Mouse (Mus musculus) CD8-positive naive resting alpha-beta T cell, adult 2 months (primary cell): ENCODE measurements around the gene Abcg1.

Experiments used
- DNase-seq, 2 experiments: peaks; one replicate each; pipeline ENCODE4 v3.0.0; 2022; ENCODE audit warnings: low read depth in 2 of 2, low spot score in 2 of 2

Gene Abcg1

DNA sequence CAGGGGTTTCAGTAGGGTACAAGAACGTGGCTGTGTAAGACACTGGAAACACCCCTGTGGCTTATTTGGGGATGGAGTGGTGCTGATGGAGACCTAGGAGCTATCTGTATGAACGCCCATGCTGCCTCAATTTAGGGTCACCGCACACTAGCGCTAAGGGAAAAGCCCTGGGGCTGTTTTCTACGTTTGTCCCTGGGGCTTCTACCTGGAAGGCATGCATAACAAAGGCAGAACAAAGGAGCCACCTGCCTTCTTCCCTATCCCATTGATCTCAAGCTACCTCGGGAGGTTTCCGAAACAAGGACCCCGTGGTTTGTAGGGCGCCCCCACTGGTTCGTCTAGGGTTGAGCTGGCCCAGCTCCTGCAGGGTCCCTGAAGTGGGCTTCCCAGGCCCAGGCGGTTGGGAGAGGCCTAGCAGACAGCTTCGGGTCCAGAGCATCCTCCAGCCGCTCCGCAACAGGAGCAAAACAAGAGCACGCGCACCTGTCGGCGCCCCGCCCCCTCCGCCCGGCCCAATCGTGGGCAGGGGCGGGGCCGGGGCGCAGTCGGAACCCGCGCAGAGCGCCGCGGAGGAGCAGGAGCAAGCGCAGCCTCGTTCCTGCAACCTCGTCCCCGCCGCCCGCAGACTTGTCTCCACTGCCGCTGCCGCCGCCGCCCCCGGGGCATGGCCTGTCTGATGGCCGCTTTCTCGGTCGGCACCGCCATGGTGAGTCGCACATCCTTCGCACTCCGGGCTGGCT is at the start of gene Abcg1:
Abcg1 (plus strand) TSS at position 525 of the 740 bp plus-strand sequence.
- peak; percentile 59 to 68 for DNase-seq

DNA sequence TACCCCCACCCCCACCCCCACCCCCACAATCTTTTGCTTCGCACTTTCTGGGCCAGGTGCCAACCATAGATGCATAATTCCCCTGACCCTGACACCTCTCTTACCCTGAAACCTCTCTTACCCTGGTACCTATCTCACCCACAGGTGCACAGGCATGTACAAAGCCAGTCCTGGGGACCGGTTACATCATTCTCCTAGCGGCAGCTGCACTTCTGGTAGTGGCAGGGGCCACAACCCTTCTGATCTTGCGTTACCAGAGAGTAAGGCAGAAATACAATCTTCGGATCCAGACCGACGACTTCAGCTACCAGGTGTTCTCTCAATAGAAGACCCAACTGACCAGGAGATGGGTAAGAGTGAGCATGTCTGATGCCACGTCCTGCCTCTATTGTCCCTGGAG is 49.1 kb upstream of the Abcg1 start:
- no peak for DNase-seq

DNA sequence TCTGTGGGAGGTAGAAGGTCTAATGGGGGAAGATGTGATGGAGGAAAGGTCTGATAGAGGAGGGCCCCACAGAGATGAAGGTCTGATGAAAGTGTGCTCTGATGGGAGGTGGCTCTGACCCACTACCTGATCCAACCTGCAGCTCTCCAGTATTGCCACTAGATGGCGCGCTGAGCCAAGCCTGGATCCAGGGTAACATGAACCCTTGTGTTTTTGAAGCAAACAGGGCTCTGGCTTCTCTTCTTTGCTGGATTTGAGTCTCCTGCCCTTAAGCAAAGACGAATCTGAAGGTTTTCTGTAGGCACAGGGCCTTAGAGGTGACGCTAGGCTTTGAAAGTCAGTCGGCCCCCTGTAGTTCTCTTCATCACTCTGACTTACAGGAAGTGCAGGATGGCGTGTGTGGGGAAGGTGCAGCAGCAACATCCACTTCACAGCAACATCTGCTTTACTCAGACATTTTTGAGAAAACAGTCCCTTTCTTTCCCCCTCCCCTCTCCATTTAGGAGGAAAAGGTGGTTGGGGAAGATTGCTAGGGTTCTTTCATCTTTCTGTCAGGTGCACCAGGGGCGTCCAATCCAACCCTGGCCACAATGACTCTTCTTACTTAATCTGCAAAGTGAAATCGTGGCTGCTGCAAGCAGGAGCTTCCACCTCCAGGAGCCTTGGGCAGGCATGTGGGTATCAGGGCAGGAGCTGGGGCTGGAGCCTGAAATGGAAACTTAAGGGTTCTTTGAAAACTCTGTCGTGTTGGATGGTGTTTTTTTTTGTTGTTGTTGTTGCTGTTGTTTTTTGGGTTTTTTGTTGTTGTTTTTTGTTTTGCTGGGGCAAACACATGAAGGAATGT is 45.7 kb upstream of the Abcg1 start:
- peak; percentile 54 to 65 for DNase-seq

DNA sequence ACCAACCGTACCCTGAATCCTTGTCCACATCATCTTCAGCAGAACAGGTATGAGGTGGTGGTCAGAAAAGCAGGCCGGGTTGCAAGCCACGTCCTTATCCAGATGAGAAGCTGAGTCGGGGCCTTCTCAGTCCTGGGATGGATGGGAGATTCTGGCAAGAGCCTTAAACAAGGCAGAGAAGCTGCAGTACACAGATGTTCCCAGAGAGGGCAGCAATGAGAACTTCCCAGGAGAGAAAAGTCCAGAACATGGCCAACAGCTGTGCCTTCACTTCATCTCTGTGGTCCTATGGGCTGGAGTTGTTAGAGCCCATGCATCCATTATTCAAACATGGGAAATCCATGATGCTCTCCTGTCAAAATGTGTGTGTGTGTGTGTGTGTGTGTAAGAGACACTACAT is 39.2 kb upstream of the Abcg1 start:
- DNase-seq, result peak; percentile 50 to 60

DNA sequence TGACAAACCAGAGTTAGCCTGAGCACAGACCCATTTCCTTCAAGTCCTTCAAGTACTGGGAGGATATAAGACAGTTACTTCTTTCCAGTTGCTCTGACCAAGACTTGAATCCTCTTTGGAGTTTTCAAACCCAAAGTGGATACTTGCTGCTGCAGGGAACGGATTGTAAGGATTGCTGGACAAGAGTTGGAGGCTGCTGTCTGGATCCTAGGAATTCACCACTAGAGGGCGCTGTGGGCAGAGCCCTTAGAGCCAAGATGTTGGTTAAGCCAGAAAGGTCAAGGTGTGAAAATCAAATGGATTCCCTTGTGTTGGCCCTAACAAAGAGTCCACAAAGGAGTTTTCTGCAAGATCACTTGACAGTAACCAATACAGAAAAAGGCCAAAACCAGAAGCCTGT is 38.0 kb upstream of the Abcg1 start:
- peak; percentile 67 to 68 for DNase-seq

DNA sequence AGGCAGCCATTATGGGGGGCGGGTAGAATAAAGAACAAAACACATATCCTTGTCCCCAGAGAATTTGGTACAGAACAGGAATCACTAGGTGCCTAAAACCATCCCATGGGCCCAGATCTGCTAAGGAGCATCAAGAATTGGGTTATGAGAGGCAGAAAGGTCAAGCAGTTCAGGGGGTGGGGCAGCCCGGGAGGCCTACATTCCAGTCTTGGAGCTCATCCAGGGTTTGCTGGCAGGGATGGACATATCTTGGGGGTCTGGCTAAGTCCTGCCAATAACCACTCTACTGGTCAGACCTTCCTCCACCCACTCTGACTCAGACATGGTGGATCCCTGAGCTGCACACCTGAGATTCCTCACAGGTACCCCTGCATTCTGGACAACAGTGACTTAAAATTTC is 37.4 kb upstream of the Abcg1 start:
- DNase-seq, result no peak

DNA sequence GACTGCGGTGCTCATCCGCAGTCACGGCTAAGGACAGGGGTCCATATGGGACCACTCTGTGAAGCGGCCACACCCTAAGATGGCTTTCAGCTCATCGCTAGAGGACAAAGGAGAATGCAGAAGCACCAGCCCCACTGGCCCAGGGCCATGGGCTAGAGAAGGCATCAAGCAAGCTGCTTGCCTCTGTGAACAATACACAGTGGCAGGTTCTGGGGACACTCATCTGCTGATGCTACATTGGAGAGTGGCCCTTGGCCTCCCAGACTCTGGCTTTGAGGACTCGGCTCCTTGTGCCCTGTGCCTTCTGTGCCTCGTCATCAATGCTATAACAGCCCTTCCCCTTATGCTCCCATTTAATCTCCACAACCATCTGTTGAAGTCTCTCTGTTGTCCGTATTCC is 36.2 kb upstream of the Abcg1 start:
- no peak for DNase-seq

DNA sequence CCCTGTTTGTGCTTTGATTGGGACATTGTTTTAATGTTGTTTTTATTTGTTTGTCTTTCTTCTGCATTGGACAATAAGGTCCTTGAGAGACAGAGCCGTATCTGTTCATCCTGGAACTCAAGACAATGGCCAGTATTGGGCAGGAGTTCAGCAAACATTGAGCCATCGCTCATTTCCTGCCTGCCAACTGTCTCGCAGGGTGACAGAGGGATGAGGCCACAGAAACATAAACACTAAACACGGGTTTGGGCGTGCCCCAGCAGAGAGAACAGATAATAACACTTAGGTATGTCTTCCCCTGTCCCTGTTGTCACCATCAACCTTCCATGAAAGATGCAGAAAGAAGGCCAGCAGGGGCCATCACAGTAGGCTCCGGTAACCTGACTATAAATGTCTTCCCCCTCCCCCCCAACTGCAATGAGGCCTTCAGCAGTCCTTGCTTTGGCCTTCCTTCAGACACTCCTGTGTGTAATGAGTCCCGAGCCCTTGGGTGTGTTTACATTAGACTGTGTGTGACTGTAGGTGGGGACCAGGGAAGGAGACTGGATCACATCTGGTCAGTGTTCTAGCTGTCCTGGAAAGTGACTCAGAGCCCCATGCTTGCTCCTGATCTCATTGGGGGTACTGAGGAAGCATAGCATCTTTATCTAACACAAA is 33.2 kb upstream of the Abcg1 start:
- no peak for DNase-seq

DNA sequence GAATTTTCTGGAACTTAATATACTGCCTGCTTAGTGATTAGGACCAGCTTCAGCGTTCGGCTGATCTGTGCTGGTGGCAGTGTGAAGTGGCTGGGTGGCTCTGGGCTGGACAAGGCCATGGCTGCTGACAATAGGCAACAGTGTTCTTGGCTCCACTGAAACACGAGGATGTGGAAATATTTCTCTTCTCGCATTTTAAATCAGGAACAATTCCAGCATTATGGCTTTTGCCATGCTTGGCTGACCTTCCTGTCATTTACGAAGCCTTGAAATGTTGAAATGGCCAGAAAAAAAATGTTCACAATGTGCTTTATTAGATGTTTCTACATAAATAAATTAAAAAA is 32.7 kb upstream of the Abcg1 start:
- DNase-seq, result no peak

DNA sequence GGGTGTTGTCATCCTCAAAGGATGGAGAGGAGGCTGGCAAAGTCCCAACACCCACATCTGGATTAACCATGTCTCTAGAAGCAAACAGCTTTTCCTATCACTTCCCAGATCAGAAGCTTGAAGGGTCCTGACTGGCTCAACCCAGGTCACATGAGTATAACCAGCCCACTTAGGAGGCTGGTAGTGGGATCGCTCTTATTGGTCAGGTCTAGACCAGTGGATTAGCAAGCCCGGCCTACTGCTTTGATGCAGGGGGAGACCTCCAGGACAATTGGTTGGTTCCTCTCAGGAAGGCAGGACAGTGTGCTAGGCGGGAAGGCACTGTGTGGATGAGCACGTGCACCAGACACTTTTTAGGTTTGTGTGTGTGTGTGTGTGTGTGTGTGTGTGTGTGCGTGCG is 30.5 kb upstream of the Abcg1 start:
- DNase-seq, result no peak

DNA sequence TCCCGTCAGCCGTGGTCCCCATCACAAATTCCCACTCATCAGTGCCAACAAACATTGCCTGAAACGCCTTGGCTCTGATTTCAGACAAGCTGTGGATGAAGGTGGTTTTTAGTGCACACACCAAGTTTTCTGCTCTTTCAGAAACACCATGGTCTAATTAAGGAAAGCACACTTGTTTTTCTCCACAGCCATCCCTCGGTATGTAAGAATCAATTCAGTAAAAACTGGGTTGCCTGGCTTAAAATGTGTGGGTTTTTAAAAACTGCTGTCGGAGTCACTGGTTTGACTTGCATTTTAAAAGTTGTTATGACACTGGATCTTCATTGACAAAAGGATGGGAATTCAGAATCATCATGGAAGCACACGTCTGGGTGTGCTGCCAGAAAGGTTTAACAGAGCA is 29.8 kb upstream of the Abcg1 start:
- no peak for DNase-seq

DNA sequence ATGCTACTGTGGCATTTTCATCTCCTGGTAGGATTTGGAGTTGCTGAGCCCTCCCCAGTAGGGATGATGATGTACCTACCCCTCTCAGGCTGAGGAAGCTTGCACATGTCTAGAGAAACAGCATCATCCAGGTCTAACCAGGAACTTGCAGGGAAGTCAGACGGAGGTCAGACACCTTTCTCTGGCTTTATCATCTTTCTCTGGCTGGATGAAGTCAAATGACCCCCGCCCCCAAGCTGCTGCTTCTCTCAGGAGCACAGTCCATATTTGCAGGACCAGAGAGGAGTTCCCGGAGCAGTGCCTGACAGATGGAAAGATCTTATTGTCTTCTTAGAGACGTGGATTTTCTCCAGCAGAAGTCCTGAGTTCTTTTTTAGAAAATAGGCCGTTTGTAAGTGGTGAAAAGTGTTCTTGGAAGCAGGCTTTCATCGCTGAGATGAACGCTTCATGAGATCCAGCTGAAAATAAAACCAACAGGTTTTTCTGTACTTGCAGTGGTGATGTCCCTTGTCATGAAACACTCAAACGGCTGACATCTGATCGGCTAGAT is 28.6 kb upstream of the Abcg1 start:
- no peak for DNase-seq

DNA sequence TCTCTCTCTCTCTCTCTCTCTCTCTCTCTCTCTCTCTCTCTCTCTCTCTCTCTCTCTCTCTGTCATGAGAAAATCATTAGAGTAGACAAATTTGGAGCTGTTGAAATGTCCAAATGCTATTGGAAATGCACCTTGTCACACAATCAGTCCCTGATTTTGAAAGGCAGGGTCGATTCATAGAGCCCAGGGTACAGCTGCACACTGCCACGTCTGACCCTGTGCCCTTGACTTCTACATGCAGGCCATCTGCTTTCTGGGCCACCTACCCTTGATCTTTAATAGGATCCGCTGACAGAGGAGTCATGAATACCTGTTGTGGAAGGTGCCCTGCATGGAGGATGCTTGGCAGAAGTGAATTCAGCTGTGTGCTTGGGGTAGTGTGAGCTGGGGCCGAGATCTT is 28.1 kb upstream of the Abcg1 start:
- no peak for DNase-seq

DNA sequence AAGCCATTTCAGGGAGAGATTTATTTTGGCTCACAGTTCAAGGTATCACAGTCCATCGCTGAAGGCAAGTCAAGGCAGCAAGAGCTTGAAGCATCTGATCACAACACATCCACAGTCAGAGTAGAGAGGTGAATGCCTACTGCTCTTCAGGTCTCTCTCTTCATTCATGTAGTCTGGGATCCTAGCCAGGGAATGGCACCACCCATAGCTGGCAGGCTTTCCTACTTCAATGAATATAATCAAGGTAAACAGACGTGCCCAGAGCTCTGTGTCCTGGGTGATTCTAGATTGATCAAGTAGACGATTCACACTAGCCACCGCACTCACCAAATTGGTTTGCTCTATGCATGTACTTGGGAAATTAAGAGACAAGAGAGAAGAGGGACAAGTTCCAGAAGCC is 25.1 kb upstream of the Abcg1 start:
- DNase-seq, result no peak

DNA sequence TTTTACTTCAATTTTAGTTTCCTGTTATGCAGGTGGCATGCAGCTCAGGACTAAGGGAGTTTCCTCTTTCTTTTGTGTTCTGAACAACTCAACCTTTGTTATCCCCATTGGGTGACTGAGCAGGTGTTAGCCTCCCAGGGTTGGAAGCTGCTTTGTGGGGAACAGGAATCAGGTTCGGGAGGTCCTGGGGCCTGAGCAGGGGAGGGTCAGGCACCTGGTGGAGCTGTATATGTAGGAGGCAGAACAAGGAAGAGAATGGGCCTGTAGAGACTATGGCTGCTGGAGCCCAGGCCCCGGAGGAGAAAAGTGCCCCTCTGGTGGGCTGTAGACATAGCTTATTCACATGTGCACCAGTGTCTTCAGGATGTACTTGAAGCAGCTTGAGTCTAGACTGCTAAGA is 24.2 kb upstream of the Abcg1 start:
- DNase-seq, result no peak

DNA sequence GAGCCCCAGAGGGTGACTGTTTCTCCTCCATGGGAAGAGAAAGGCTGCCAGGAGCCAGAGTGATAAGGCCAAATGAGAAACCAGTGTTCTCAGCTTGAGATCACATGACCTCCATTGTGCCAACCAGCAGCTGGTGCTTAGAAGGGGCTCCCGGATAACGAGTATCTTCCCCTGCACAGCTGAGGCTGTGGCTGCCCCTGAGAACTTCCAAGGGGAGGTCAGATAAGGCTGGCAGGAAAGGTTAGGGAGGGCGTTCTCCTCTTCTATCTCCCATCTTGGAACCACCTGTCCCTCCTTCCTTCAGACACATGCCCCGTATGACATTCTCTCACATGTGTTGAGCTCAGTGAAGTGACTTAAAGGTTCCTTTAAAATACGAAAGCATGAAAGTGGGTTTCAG is 23.3 kb upstream of the Abcg1 start:
- DNase-seq, result no peak

DNA sequence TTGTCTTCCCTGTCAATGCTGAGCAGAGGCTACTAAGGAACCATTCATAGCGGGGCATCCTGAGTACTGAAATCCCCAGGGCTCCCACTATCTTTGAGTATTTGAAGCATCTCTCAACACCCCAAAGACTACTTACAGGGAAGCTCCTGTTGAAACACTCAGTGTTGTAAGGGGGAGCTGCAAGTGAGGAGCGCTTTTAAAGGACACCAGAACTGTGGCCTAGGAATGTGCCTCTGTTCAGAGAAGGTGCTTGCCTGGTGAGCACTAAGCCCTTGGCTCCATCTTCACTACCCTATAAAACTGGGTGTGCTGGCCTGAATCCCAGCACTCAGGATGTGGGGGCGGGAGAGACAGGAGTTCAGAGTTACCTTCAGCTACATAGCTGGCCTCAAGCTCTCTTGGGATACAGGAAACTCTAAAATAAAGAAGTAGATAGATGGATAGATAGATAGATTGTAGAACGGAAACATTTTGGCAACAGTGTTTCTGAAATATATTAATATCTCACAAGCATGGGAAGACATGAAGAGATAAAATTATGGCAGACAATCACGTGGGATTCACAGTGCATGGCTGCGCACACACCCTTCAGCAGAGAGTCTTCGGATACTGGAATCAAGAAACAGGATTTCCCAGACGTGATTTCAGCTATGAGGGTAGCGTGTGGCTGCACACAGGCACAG is 22.7 kb upstream of the Abcg1 start:
- no peak for DNase-seq

DNA sequence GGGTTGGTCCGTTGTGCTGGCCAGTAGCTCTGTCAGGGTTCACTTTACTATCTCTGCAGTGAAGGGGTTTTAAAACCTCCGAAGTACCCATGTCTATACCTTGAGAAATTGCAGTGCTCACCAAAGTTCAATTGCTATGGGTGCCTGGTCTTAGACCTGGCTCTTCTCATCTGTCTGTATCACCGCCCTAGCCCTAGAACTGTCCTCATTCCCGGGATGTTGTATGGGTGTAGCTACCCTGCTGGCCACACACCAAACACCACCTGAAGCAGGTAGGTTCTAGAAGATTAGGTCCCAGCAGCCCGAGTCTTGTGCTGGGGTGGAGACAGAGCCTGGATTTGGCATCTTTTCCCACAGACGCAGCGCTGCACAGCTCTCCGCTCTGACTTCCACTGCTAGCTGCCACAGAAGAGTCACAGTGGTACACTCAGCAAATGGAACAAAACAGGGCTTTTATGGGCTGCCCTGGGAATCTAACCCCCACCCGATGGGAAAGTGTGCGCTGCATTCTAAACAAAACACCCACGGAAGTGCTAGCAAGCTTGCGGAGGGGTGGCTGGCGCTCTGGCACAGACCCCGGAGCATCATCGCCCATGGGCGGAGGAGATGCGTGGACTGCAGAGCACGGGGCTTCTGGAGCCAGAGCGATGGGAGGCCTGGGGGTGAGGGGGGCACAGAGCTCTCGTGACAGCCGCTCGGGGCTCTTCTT is 21.2 kb upstream of the Abcg1 start:
- no peak for DNase-seq

DNA sequence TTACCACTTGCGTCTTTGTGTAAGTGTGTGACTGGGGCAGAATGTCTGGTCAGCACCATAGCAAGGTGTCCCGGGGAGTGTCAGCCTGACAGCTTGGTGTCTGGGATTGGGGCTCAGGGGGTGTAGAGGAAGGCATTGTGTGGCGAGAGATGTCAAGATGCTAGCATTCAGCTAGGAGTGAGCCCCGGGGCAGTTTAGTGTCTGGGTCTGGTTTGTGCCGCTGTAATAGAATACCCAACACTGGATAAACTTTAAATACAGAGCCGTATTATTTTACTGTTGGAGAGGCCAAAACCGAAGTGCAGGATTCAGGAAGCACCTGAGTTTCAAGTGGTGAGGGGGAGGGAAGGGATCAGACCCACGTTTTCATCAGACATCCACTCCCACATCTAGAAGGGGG is 20.1 kb upstream of the Abcg1 start:
- no peak for DNase-seq

DNA sequence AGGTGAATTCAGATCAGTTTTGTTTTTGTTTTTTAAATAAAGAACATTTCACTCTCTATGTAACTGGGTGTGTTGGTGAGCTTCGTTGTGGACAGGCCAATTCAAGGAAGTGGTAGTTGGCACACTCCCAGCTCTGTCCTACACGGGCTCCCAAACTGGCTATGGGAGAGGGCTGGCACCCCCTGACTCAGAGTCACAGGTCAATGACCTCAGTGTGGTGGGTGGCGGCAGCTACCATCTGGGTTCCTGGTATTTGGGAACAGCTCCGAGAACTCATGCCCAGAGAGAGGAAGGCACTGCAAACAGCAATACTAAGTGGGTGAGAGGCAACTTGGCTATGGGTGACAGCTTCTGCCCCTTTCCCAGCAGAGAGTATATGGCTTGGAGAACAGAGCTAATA is 19.1 kb upstream of the Abcg1 start:
- no peak for DNase-seq

DNA sequence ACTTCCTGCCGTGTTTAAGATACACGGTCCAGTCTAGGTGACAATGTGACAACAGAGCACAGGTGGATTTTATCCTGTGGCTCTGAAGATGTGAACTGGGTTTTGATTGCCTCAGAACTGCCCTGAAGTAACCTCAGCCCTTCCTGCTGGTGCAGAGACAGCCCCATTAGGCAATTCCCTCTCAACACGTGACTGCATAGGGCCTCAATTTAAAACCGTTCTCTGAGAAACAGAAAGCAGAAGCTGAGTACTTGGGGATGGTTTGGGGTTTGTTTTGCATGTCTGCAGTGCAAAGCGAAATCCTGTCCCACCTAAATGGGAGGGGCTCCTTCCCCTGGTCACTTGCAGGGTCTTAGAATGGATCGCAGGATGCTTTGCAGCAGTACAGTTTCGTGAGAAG is 17.8 kb upstream of the Abcg1 start:
- DNase-seq, result peak; percentile 35 to 55
